Mouse (Mus musculus): ENCODE measurements around the gene Hbs1l.
A peak's percentile ranks its signal among the peaks of the same experiment; 100 is the strongest.

DNA sequence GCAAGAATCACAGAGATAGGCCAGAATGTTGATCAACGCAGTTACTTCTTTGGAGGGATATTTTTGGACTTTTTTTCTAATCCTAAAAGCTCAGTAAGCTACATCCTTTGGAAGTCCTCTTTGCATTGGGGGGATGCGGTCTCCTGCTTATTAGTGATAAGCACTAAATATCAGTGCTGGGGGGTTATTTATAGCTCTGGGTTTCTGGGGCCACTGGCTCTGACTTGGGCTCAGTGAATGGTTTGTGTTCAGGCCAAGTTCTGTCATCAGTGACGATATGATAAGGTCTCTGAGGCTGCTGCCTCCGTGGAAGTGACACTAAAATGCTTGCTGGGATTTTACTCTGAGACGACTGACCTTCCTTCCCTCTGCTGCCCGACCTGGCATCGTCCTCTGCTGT lies 104.3 kb downstream of the Hbs1l start:
- TF ChIP-seq ZMIZ1 (IDR thresholded peaks at IDR 0.05; ENCODE audit: low read depth, low read length) (no peak), POLR2A (IDR thresholded peaks at IDR 0.05; ENCODE audit: control insufficient read depth in 1 of 2, insufficient read depth in 1 of 2, low read depth in 1 of 2, low read length in 2 of 2, poor library complexity in 1 of 2) (no peak), CTCF (IDR thresholded peaks at IDR 0.05 in 2 of 3, conservative IDR thresholded peaks at IDR 0.05 in 1 of 3; ENCODE audit: control insufficient read depth in 1 of 3, insufficient read depth in 1 of 3, low read depth in 2 of 3, low read length in 3 of 3, poor library complexity in 1 of 3, severe bottlenecking in 1 of 3) (no peak), SIN3A (IDR thresholded peaks at IDR 0.05; ENCODE audit: low read length) (no peak), MXI1 (IDR thresholded peaks at IDR 0.05; ENCODE audit: low read depth, low read length) (no peak), E2F4 (IDR thresholded peaks at IDR 0.05; ENCODE audit: borderline replicate concordance, low read depth, low read length) (no peak), ELF1 (IDR thresholded peaks at IDR 0.05; ENCODE audit: low read depth, low read length) (no peak), TCF12 (IDR thresholded peaks at IDR 0.05; ENCODE audit: low read depth, low read length) (0 out of 2 replicates have a peak, but pooled peaks have one; percentile 41), ETS1 (IDR thresholded peaks at IDR 0.05; ENCODE audit: low read depth, low read length) (0 out of 2 replicates have a peak, but pooled peaks have one; percentile 14), ZKSCAN1 (IDR thresholded peaks at IDR 0.05; ENCODE audit: low read depth, low read length) (no peak), CHD2 (IDR thresholded peaks at IDR 0.05; ENCODE audit: low read length) (no peak), MYC (IDR thresholded peaks at IDR 0.05; ENCODE audit: low read depth, low read length) (no peak)

Measured in MEL (cell line).